Mouse (Mus musculus) erythroblast, embryonic 14.5 days (primary cell): ENCODE measurements around the gene Tdrd9.

Source experiments
- GATA1 ChIP-seq: IDR thresholded peaks from 2 replicates; pipeline ENCODE4 v1.6.1; 2012; ENCODE audit warnings: low read length, inconsistent platforms, mixed read lengths
- TAL1 ChIP-seq: IDR thresholded peaks from 3 replicates; pipeline ENCODE4 v1.6.1; 2012; ENCODE audit warnings: low read length, inconsistent platforms, mixed read lengths

- TF ChIP-seq GATA1 (no peak), TAL1 (no peak)
These were observed 56.0 kb downstream of the Tdrd9 start for GRCm38 (mm10) chr12:112027408-112027807.
